Mouse (Mus musculus) liver, embryonic 11.5 days (tissue): Measurements from ENCODE around the gene Cd46. TPM values are rescaled to one million over a fixed set of nuclear protein-coding genes. Genes with fewer than 3 reads are reported as not detected.

Source experiments
- ATAC-seq: fragments of 200-750 bp; cut with Nextera tagmentation; replicated peaks from 2 replicates; pipeline ENCODE4 v1.8.0; 2017; ENCODE audit warnings: moderate number of reproducible peaks, mild to moderate bottlenecking, moderate TSS enrichment, moderate library complexity; ENCODE audit not compliant: low FRiP score
- DNase-seq: peaks from one replicate; pipeline ENCODE4 v3.0.0-alpha.2; 2017; ENCODE audit warnings: low spot score
- H3K27ac ChIP-seq: fragments of 300-500 bp; sonication (generic); 2 replicates; pipeline ENCODE4 v1.5.1; 2014; ENCODE audit warnings: mild to moderate bottlenecking, low read depth, low read length, control low read depth
- H3K27me3 ChIP-seq: fragments of 300-500 bp; sonication (generic); replicated peaks from 2 replicates; pipeline ENCODE4 v1.6.1; 2014; ENCODE audit warnings: low read length, mixed read lengths; ENCODE audit not compliant: control insufficient read depth, insufficient read depth
- H3K36me3 ChIP-seq: fragments of 300-500 bp; sonication (generic); 2 replicates; pipeline ENCODE4 v1.6.1; 2014; ENCODE audit warnings: mild to moderate bottlenecking, low read length, moderate library complexity, mixed read lengths; ENCODE audit not compliant: control insufficient read depth, insufficient read depth
- H3K4me1 ChIP-seq: fragments of 300-500 bp; sonication (generic); replicated peaks from 2 replicates; pipeline ENCODE4 v1.6.1; 2014; ENCODE audit warnings: low read length, mixed read lengths; ENCODE audit not compliant: control insufficient read depth, insufficient read depth
- H3K4me2 ChIP-seq: fragments of 300-500 bp; sonication (generic); 2 replicates; pipeline ENCODE4 v1.6.1; 2014; ENCODE audit warnings: mild to moderate bottlenecking, control low read depth, moderate library complexity
- H3K4me3 ChIP-seq: fragments of 300-500 bp; sonication (generic); 2 replicates; pipeline ENCODE4 v1.5.1; 2014; ENCODE audit warnings: low read depth, low read length, control low read depth
- H3K9ac ChIP-seq: fragments of 300-500 bp; sonication (generic); 2 replicates; pipeline ENCODE4 v1.6.1; 2014; ENCODE audit warnings: low read depth, low read length, control low read depth
- H3K9me3 ChIP-seq: fragments of 300-500 bp; sonication (generic); 2 replicates; pipeline ENCODE4 v1.6.1; 2016; ENCODE audit warnings: low read length, inconsistent platforms, mixed read lengths; ENCODE audit not compliant: control insufficient read depth
- WGBS: fragments of 180-500 bp; shearing (Covaris S2); extraction: QIAGEN DNeasy Blood & Tissue Kit; methylation state at CpG from one replicate; pipeline ENCODE4 v1.1.7; 2014; 5-methylcytosine and 5-hydroxymethylcytosine counted together
- polyA plus RNA-seq: library from polyadenylated mRNA; unstranded; fragments of >200 nt; fragmentation: Nextera tagmentation; extraction: Ambion mirVana; gene quantifications from 2 replicates; pipeline ENCODE4 v1.2.1, GENCODE M21; 2014

Gene Cd46
- polyA plus RNA-seq, 1 experiment from 2014 or later = 0.82 TPM

- Histone ChIP-seq H3K9me3 (no peaks in the 10 kb centered on the region), H3K9ac (no peak overlapping the region), H3K4me2 (no peak overlapping the region), H3K4me1 (no peaks in the 10 kb centered on the region; the same call in 1 of the 2 replicates), H3K27ac (no peak overlapping the region), H3K27me3 (no peaks in the 10 kb centered on the region), H3K4me3 (no peak overlapping the region), H3K36me3 (no peaks in the 10 kb centered on the region)
- WGBS = 49% methylated on average over 1 of the region's 1 CpGs
- no peak for DNase-seq
- peak; percentile 43; the same call in 1 of the 2 replicates for ATAC-seq
Measured at GRCm38 (mm10) chr1:195032738-195033137, 59.3 kb downstream of the Cd46 start.

DNA sequence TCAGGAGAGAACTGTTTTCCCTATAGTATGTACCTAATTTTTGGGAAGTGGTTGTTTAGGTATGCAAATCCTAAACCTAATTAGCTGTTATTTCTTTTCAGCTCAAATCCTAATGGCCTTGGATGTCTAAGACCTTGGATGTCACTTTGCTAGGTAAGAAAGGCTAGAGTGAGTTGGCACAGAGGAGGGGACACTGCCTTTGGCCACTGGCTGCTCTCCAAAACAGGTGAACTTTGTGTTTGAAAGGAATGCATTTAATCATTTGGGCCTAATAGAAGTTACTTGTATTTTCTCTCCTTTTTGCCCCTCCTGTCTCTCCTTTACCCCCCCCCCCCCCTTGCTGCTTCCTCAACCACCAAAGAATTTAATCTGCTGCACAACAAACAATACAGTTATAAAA lies 60.3 kb downstream of the Cd46 start:
- Histone ChIP-seq H3K4me3 (no peak overlapping the region), H3K9me3 (no peaks in the 10 kb centered on the region), H3K9ac (no peak overlapping the region), H3K27ac (no peak overlapping the region), H3K27me3 (no peaks in the 10 kb centered on the region), H3K4me2 (no peak overlapping the region), H3K4me1 (no peaks in the 10 kb centered on the region; the same call in 1 of the 2 replicates), H3K36me3 (no peaks in the 10 kb centered on the region)
- ATAC-seq (no peak), DNase-seq (no peak)

DNA sequence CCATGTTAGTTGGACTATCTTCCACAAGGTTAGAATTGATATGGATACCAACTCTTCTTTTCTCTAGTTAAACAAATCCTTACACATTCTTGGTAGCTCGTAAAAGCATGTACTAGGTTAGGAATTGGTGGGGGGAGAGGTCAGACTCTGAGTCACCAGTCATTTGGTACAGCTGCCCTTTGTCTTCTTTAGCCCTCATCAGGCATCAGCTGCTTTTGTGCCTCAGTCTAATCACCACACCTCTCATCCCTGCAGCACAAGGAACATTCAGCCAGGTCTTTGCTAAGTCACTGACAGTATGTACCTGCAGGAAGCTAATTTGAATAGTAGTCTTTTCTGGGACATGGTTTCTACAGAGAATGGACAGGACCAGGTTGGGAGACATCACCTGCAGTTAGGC lies 64.5 kb downstream of the Cd46 start:
- WGBS = 58% methylated on average over 1 of the region's 1 CpGs
- Histone ChIP-seq H3K4me1 (no peaks in the 10 kb centered on the region), H3K4me3 (no peak overlapping the region), H3K9me3 (no peaks in the 10 kb centered on the region), H3K36me3 (no peaks in the 10 kb centered on the region), H3K4me2 (no peak overlapping the region), H3K9ac (no peak overlapping the region), H3K27ac (no peak overlapping the region), H3K27me3 (no peaks in the 10 kb centered on the region)
- DNase-seq (no peak), ATAC-seq (no peak)

- no peak overlapping the region for H3K9ac ChIP-seq
- no peaks in the 10 kb centered on the region for H3K36me3 ChIP-seq
- no peak overlapping the region for H3K4me3 ChIP-seq
- H3K27ac ChIP-seq = no peak overlapping the region
- H3K27me3 ChIP-seq = no peaks in the 10 kb centered on the region
- DNase-seq (no peak), ATAC-seq (no peak)
- no peaks in the 10 kb centered on the region for H3K9me3 ChIP-seq
- 79% methylated on average over 1 of the region's 1 CpGs for WGBS
- H3K4me2 ChIP-seq = no peak overlapping the region
- H3K4me1 ChIP-seq = no peaks in the 10 kb centered on the region
Measured at GRCm38 (mm10) chr1:195023848-195024247, 68.2 kb downstream of the Cd46 start.

DNA sequence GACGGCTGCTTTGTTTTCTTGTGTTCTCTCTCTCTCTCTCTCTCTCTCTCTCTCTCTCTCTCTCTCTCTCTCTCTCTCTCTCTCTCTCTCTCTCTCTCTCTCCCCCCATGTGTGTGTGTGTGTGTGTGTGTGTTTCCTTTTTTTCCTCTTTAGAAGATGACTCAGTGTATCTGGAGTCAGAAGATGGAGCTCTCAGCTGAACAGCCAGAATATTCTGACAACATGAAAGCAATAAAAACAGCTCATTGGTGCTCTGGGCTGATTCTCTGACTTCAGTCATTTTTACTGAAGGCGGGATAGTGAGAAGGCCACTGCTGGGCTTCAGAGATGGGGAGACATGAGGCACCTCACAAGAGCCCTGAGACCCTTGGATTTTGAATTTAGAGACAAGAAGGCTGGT lies 70.2 kb downstream of the Cd46 start:
- no peaks in the 10 kb centered on the region for H3K9me3 ChIP-seq
- WGBS = 86% methylated on average over 2 of the region's 2 CpGs
- H3K36me3 ChIP-seq = no peaks in the 10 kb centered on the region
- H3K27ac ChIP-seq = no peak overlapping the region
- no peak overlapping the region for H3K9ac ChIP-seq
- no peaks in the 10 kb centered on the region for H3K27me3 ChIP-seq
- ATAC-seq = no peak
- H3K4me3 ChIP-seq = no peak overlapping the region
- H3K4me1 ChIP-seq = no peaks in the 10 kb centered on the region
- no peak overlapping the region for H3K4me2 ChIP-seq
- no peak for DNase-seq

DNA sequence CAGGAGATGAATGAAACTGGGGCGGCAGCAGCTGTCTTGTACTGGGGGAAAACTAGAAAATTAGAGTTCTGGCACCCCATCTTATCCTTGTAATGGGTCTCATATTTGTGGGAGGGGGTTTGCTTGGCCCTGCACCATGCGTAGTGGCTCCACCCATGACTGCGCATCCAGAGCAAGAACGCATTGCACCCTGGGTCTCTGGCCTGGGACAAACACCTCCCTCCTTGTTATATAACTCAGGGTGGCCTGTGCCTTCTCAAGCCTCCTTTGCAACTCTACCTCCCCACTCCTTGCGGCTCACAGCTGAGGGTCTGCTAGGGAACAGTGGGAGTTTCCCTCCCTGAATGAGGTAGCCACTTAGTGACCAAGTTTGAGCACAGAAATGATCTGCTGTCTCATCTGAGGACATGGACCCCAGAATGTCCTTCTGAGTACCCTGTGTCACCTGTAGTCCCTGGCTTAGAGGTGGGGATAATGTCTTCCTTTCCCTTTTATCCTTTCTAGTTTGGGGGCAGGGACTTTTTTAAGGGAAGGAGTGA lies 72.9 kb downstream of the Cd46 start:
- no peak overlapping the region for H3K9ac ChIP-seq
- 92% methylated on average over 5 of the region's 5 CpGs for WGBS
- H3K36me3 ChIP-seq = no peaks in the 10 kb centered on the region
- H3K27me3 ChIP-seq = no peaks in the 10 kb centered on the region
- H3K9me3 ChIP-seq = no peaks in the 10 kb centered on the region
- no peak overlapping the region for H3K4me2 ChIP-seq
- ATAC-seq (no peak), DNase-seq (no peak)
- no peak overlapping the region for H3K4me3 ChIP-seq
- no peak overlapping the region for H3K27ac ChIP-seq
- no peaks in the 10 kb centered on the region for H3K4me1 ChIP-seq

- WGBS = 85% methylated on average over 9 of the region's 9 CpGs
- no peaks in the 10 kb centered on the region for H3K9me3 ChIP-seq
- no peak for DNase-seq
- ATAC-seq = 0 out of 2 replicates have a peak, but pooled peaks have one; percentile 58
- H3K36me3 ChIP-seq = no peaks in the 10 kb centered on the region
- H3K4me1 ChIP-seq = no peaks in the 10 kb centered on the region
- H3K9ac ChIP-seq = no peak overlapping the region
- no peak overlapping the region for H3K4me3 ChIP-seq
- no peaks in the 10 kb centered on the region for H3K27me3 ChIP-seq
- H3K4me2 ChIP-seq = no peak overlapping the region
- H3K27ac ChIP-seq = no peak overlapping the region
Measured at GRCm38 (mm10) chr1:195018089-195018999, 73.7 kb downstream of the Cd46 start.

DNA sequence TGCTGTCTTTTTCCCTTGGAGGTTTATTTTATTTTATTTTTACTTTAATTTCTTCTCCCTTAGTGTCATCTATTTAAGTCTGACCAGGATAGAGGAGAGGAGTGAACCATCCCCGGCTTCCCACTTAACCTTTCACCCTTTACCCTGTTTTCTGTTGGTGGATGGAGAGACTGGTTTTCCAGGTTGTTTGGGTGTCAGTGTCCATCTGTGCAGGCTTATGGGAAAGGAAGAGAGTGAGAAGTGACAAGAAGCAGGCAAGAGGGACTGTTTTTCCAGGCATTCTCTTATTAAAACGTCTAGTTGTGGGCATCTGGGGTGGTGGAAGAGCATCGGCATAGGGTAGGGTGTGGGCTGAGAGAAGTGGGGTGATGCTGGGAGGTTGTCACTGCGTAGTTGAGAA lies 74.4 kb downstream of the Cd46 start:
- 72% methylated on average over 4 of the region's 4 CpGs for WGBS
- ATAC-seq = no peak
- H3K4me2 ChIP-seq = no peak overlapping the region

More for the DNA sequence above, 74.4 kb downstream of the Cd46 start:
- Histone ChIP-seq H3K27ac (no peak overlapping the region), H3K4me1 (no peaks in the 10 kb centered on the region), H3K9me3 (no peaks in the 10 kb centered on the region), H3K36me3 (no peaks in the 10 kb centered on the region), H3K27me3 (no peaks in the 10 kb centered on the region), H3K4me3 (no peak overlapping the region), H3K9ac (no peak overlapping the region)
- no peak for DNase-seq
